Mouse (Mus musculus) midbrain, postnatal 0 days (tissue): Measurements from ENCODE around the gene Sord. TPM values are rescaled to one million over a fixed set of nuclear protein-coding genes. Genes with fewer than 3 reads are reported as not detected.

Source experiments
- ATAC-seq: fragments of 200-750 bp; cut with Nextera tagmentation; 2 replicates; pipeline ENCODE4 v1.8.0; 2017; ENCODE audit warnings: moderate number of reproducible peaks, mild to moderate bottlenecking, moderate TSS enrichment, moderate library complexity; ENCODE audit not compliant: low FRiP score
- DNase-seq: peaks from one replicate; pipeline ENCODE4 v3.0.0-alpha.2; 2015; ENCODE audit warnings: low spot score
- H3K27ac ChIP-seq: fragments of 300-500 bp; sonication (generic); 2 replicates; pipeline ENCODE4 v1.5.1; 2014; ENCODE audit warnings: low read depth, mild to moderate bottlenecking, low read length, mixed read lengths
- H3K27me3 ChIP-seq: fragments of 300-500 bp; sonication (generic); 2 replicates; pipeline ENCODE4 v1.6.1; 2014; ENCODE audit warnings: low read length, control low read depth, mixed read lengths; ENCODE audit not compliant: insufficient read depth
- H3K36me3 ChIP-seq: fragments of 300-500 bp; sonication (generic); 2 replicates; pipeline ENCODE4 v1.6.1; 2014; ENCODE audit warnings: low read length, control low read depth, mixed read lengths; ENCODE audit not compliant: insufficient read depth
- H3K4me1 ChIP-seq: fragments of 300-500 bp; sonication (generic); 2 replicates; pipeline ENCODE4 v1.6.1; 2014; ENCODE audit warnings: mild to moderate bottlenecking, control low read depth, antibody characterized with exemption, low read length, mixed read lengths; ENCODE audit not compliant: insufficient read depth
- H3K4me2 ChIP-seq: fragments of 300-500 bp; sonication (generic); 2 replicates; pipeline ENCODE4 v1.6.1; 2014; ENCODE audit warnings: low read depth, mild to moderate bottlenecking, low read length, mixed read lengths; ENCODE audit not compliant: poor library complexity, severe bottlenecking
- H3K4me3 ChIP-seq: fragments of 300-500 bp; sonication (generic); 2 replicates; pipeline ENCODE4 v1.5.1; 2014; ENCODE audit warnings: low read depth, mild to moderate bottlenecking, low read length, moderate library complexity
- H3K9ac ChIP-seq: fragments of 300-500 bp; sonication (generic); replicated peaks from 2 replicates; pipeline ENCODE4 v1.6.1; 2014; ENCODE audit warnings: mild to moderate bottlenecking, low read length, moderate library complexity, mixed read lengths; ENCODE audit not compliant: poor library complexity, severe bottlenecking
- H3K9me3 ChIP-seq: fragments of 300-500 bp; sonication (generic); 2 replicates; pipeline ENCODE4 v1.6.1; 2016; ENCODE audit warnings: low read length, control low read depth
- CTCF ChIP-seq: IDR thresholded peaks from 2 replicates; pipeline ENCODE4 v1.5.1; 2016; ENCODE audit warnings: antibody characterized with exemption, mild to moderate bottlenecking
- WGBS: fragments of 180-500 bp; shearing (Covaris S2); extraction: QIAGEN DNeasy Blood & Tissue Kit; methylation state at CpG from one replicate; pipeline ENCODE4 v1.1.7; 2014; 5-methylcytosine and 5-hydroxymethylcytosine counted together
- polyA plus RNA-seq: library from polyadenylated mRNA; unstranded; fragments of >200 nt; fragmentation: Nextera tagmentation; extraction: Ambion mirVana; gene quantifications from 2 replicates; pipeline ENCODE4 v1.2.1, GENCODE M21; 2015
- total RNA-seq: library from RNA; depleted of rRNA; stranded (reverse); fragments of >200 nt; gene quantifications from 2 replicates; pipeline ENCODE4 v1.2.3, GENCODE M21; 2014

The Sord gene
- total and polyA plus RNA-seq, 2 experiments from 2014 or later: 29.4 to 33.8 TPM

- Histone ChIP-seq H3K4me2 (peak overlapping the region; percentile 74), H3K27ac (no peak overlapping the region), H3K4me3 (peak overlapping the region; percentile 39), H3K36me3 (no peaks in the 10 kb centered on the region), H3K27me3 (peaks cover 51% of the 10 kb centered on the region), H3K9ac (peak overlapping the region; percentile 42; the same call in 1 of the 2 replicates), H3K9me3 (no peaks in the 10 kb centered on the region), H3K4me1 (peaks cover 20% of the 10 kb centered on the region)
- ATAC-seq (no peak), DNase-seq (no peak)
- WGBS: 7% methylated on average over 23 of the region's 23 CpGs
- TF ChIP-seq CTCF: no peak
Observed at GRCm38 (mm10) chr2:122301921-122302573, 67.5 kb downstream of the Sord start.

DNA sequence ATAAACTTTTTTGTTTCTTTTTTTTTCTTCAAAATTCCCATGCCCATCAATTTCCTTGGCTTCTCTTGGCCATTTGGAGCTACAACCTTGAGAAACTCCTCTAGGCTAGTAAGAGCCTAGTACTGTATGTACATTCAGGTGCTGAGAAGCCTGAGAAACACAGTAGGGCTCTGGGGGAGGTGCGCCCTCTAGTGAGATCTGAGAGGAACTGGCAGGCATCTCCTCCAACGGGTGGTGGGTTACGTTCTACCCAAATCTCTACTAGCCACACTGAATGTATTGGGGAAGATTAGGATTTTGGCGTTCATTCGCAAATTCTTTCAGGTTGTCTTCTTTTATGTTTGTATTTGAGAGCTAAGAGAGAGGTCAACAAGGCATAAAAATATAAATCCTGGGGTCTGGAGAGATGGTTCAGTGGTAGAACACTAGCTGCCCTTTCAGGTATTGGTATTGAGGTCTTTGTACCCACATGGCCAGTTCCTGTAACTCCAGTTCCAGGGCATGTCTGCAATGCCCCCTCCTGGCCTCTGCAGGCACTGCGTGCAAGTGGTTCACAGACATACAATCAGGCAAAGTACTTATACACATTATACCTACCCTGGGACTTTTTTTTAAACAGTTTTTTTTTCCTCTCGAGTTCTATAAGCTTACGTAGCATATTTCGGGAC lies 68.2 kb downstream of the Sord start:
- DNase-seq (peak; percentile 89), ATAC-seq (peak; percentile 57; the same call in 1 of the 2 replicates)
- peak; percentile 80 for TF ChIP-seq CTCF
- WGBS: 9% methylated on average over 9 of the region's 9 CpGs
- Histone ChIP-seq H3K36me3 (no peaks in the 10 kb centered on the region), H3K4me1 (peaks cover 16% of the 10 kb centered on the region), H3K9me3 (no peaks in the 10 kb centered on the region), H3K4me3 (no peak overlapping the region), H3K27me3 (peaks cover 45% of the 10 kb centered on the region), H3K9ac (no peak overlapping the region), H3K27ac (no peak overlapping the region), H3K4me2 (peak overlapping the region; percentile 74)

- no peak for DNase-seq
- no peak overlapping the region for H3K4me3 ChIP-seq
- H3K4me1 ChIP-seq: peaks cover 4% of the 10 kb centered on the region; the same call in 1 of the 2 replicates
- 91% methylated on average over 6 of the region's 6 CpGs for WGBS
- no peak overlapping the region for H3K27ac ChIP-seq
- no peaks in the 10 kb centered on the region for H3K36me3 ChIP-seq
- no peak overlapping the region for H3K9ac ChIP-seq
- peaks cover 27% of the 10 kb centered on the region for H3K27me3 ChIP-seq
- H3K4me2 ChIP-seq: no peak overlapping the region
- H3K9me3 ChIP-seq: no peaks in the 10 kb centered on the region
- no peak for TF ChIP-seq CTCF
- ATAC-seq: no peak
Observed at GRCm38 (mm10) chr2:122304544-122304943, 70.0 kb downstream of the Sord start.

DNA sequence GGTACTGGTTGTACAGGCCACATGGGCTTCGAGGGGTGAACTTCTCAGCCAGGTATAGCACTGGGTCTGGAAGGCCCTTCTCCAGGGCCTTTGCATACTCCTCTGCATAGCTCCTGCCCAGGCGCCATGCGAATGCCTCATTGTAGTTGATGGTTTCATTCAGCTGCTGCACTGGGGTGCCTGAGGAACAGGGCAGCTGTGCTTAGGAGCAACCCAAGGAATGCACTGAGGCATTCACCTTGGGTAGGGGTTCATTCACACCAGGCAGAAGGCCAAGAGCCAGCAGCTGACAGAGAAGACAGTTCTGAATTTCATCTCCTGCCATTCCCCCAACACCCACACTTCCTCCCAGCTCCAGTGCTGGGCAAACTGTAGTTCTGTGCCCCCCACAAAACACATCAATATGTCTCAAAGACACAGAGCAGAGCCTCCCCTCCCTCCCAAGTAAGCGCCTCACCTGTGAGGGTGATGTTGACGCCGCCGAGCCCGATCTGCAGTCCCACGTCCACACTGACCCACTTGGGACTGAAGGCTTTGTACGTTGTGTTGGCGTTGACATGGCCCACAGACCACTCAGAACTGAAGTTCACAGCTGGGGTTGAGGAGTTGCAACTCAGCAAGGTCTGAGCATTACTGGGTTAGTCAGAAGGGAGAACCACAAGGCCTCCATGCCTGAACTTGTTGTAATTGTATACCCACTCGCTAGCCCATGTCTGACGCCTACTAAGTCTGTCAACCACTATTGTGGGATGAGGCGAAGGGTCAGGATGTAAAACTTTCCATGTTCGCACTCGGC lies 70.7 kb downstream of the Sord start:
- 89% methylated on average over 16 of the region's 16 CpGs for WGBS
- Histone ChIP-seq H3K4me2 (no peak overlapping the region), H3K9ac (no peak overlapping the region), H3K27me3 (peaks cover 19% of the 10 kb centered on the region), H3K4me1 (peaks cover 4% of the 10 kb centered on the region; the same call in 1 of the 2 replicates), H3K9me3 (no peaks in the 10 kb centered on the region), H3K27ac (no peak overlapping the region), H3K36me3 (no peaks in the 10 kb centered on the region), H3K4me3 (no peak overlapping the region)
- TF ChIP-seq CTCF: no peak
- ATAC-seq (no peak), DNase-seq (no peak)

DNA sequence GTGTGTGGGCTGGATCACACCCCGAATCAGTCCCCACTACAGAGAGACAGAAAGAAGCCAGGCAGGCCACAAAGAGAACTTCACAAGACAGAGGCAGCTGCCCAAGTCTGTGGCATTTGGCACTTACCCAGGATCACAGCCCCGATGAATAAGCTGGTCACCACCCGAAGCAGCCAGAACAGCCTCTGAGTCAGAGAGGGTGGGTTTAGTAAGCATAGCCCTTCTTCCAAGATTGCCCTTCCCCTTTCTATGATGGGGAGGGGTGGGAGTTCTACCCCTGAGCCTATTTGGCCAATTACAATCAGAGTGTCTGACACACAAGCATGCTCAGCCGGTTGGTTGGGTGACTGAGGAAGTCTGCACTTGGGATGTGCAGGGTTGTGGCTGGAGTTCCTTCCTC lies 71.6 kb downstream of the Sord start:
- H3K4me1 ChIP-seq: peaks cover 2% of the 10 kb centered on the region; the same call in 1 of the 2 replicates
- H3K36me3 ChIP-seq: no peaks in the 10 kb centered on the region
- no peaks in the 10 kb centered on the region for H3K9me3 ChIP-seq
- TF ChIP-seq CTCF: no peak
- peaks cover 12% of the 10 kb centered on the region for H3K27me3 ChIP-seq
- 46% methylated on average over 4 of the region's 4 CpGs for WGBS
- peak; percentile 78 for DNase-seq
- no peak overlapping the region for H3K4me3 ChIP-seq
- H3K27ac ChIP-seq: no peak overlapping the region
- ATAC-seq: no peak
- no peak overlapping the region for H3K4me2 ChIP-seq
- no peak overlapping the region for H3K9ac ChIP-seq
